Mouse (Mus musculus) brown adipose tissue, adult 24 weeks (tissue): ENCODE results near the gene Map3k13. TPM values are rescaled to one million over a fixed set of nuclear protein-coding genes. Genes with fewer than 3 reads are reported as not detected.

Experiments used
- H3K27ac ChIP-seq: fragments of 200-500 bp; replicated peaks from 2 replicates; pipeline ENCODE4 v1.5.1; 2012; ENCODE audit warnings: low read depth, mild to moderate bottlenecking, low read length
- H3K4me1 ChIP-seq: fragments of 200-500 bp; 2 replicates; pipeline ENCODE4 v1.6.1; 2012; ENCODE audit warnings: low read length, mixed read lengths; ENCODE audit not compliant: control insufficient read depth, insufficient read depth, insufficient read length
- H3K4me3 ChIP-seq: fragments of 200-500 bp; 2 replicates; pipeline ENCODE4 v1.5.1; 2012; ENCODE audit warnings: low read depth, mild to moderate bottlenecking, low read length, moderate library complexity; ENCODE audit not compliant: insufficient read depth
- polyA plus RNA-seq: library from polyadenylated mRNA; stranded (reverse); fragments of >200 nt; gene quantifications from 2 replicates; pipeline ENCODE4 v1.2.4, GENCODE M21; 2012; ENCODE audit not compliant: missing spikeins, insufficient read depth, insufficient read length

Map3k13 gene
- 0.50 and 0.55 TPM in 2 replicates for polyA plus RNA-seq

DNA sequence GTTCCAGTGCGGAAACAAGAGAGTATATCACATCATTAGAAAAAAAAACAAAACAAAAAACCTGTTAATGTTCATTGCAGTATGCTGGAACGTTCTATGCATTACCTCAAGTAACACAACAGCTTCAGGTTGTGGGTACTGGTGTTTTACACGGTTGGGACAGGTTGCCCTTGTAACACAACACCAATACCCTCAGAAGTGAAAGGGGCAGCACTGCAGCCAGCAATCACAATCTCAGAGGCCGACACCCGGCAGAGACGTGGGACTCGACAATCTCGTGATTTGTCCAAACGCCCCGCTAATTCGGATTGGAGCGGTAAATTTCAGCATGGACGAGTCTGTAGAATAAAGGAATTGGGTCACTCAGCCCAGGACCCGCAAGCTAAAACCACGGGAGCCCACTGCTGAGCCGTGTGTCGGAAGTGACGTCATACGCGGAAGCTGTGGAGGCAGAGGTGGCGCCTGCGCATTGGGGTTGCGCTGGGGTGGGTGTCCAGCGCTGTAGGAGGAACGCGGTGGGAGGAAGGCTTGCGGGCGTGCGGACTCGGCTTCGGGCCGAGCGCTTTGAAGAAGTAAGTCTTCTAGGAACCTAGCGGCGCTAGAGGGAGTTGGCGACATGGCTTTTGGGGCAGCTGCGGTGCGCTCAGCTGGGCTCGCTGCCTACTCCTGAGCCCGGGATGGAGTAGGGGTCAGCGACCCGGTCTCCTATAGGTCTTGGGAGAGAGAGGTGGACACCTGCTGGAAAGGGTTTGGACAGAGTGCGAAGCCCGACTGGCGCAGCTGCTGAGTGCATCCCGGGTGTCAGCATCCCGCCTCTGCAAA, at the start of gene Map3k13:
Gene Map3k13, plus strand, starts transcription at position 472 of the 822 bp plus-strand sequence.
- Histone ChIP-seq H3K27ac (peak within 1 kb of the TSS; percentile 83), H3K4me1 (0 out of 2 replicates have a peak, but pooled peaks cover 2% of the 10 kb centered on the region), H3K4me3 (peak within 1 kb of the TSS; percentile 78)

GRCm38 (mm10) chr16:21758447-21758846, 35.7 kb upstream of the Map3k13 start:
- Histone ChIP-seq H3K4me3 (no peak overlapping the region), H3K4me1 (no peaks in the 10 kb centered on the region), H3K27ac (no peak overlapping the region)

DNA sequence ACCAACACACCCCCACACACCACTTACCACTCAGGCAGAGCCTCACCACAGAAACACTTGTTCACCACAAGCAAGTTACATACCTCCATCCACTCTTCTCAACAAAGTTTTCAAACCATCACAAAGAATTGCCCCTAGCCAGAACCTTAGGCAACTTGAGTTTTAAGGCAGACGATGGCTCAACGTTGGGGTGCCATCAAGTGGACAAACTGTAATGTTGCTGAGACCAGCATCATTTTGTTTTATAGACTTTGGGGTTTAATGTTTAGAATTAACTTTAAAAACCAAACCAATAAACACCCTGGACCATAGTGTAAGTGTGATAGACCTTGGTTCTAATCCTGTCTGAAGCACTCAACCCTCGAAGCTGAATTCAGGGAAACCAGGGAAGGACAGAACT, 25.9 kb upstream of the Map3k13 start:
- H3K4me1 ChIP-seq, result no peaks in the 10 kb centered on the region
- no peak overlapping the region for H3K4me3 ChIP-seq
- no peak overlapping the region for H3K27ac ChIP-seq

DNA sequence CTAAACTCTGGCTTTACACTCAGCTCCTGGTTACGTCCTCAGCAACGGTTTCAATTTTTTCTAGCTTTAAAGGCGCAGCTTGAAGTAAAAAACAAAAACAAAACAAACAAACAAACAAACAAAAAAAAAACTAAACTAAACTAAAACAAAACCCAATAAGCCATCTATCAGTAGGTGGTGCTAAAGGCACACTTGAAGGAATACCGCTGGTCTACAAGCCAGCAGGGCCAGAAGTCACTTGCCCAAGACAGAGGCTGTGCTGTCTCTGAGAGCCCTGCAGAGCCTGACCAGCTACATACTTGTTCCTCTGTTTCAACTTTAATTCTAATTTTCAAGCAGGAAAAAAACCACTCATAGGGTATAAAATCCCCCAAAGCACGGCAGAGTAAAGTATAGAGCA, 24.5 kb upstream of the Map3k13 start:
- no peak overlapping the region for H3K4me3 ChIP-seq
- no peak overlapping the region for H3K27ac ChIP-seq
- no peaks in the 10 kb centered on the region for H3K4me1 ChIP-seq

- peaks cover 4% of the 10 kb centered on the region for H3K4me1 ChIP-seq
- no peak overlapping the region for H3K4me3 ChIP-seq
- H3K27ac ChIP-seq, result no peak overlapping the region
Observed at GRCm38 (mm10) chr16:21774725-21775124, 19.4 kb upstream of the Map3k13 start.

- 0 out of 2 replicates have a peak overlapping the region, but pooled peaks have one; percentile 13 for H3K4me3 ChIP-seq
Observed at GRCm38 (mm10) chr16:21778293-21778866, 15.8 kb upstream of the Map3k13 start.

GRCm38 (mm10) chr16:21779149-21779548, 15.0 kb upstream of the Map3k13 start:
- Histone ChIP-seq H3K27ac (peak overlapping the region; percentile 63), H3K4me3 (no peak overlapping the region), H3K4me1 (peaks cover 19% of the 10 kb centered on the region)

More at GRCm38 (mm10) chr16:21778293-21778866, 15.8 kb upstream of the Map3k13 start:
- Histone ChIP-seq H3K27ac (no peak overlapping the region), H3K4me1 (peaks cover 18% of the 10 kb centered on the region)

DNA sequence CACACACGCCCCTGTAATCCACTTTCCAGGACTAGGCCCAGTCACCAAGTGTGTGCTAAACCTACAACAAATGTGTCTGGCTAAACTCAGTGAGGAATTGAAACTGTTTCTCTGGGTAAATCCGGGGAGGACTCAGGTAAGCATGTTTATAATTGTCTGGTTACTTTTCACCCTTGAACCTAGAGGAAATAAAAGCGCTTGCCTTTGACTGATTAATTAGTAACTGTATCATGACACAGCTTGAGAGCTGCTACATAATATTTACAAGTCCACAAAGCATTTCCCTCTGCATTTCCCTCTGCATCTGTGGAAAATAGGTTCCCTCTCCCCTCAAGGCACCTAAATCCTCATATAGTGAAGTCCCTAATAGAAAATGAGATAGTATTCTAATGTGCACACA, 12.9 kb upstream of the Map3k13 start:
- peaks cover 21% of the 10 kb centered on the region for H3K4me1 ChIP-seq
- no peak overlapping the region for H3K4me3 ChIP-seq
- no peak overlapping the region for H3K27ac ChIP-seq

DNA sequence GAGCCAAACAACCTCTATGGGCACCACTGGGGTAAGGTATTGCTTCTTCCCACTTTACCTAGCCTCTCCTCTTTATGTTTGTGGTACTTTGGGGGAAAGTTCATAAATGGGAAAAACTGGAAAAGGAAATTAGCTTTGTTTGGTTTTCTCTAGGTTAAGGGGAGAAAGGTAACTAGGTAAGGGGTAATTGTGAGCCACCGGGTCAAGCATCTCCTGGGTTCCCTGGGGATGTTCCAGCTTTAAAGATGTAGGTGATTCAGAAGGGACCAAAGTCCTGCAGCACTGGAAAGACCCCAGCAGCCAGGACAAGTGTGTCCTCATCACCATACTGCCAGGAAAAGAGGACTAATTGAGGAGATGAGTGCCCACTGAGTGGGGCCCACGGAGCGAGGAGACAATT, 12.3 kb upstream of the Map3k13 start:
- peaks cover 25% of the 10 kb centered on the region for H3K4me1 ChIP-seq
- no peak overlapping the region for H3K4me3 ChIP-seq
- no peak overlapping the region; the same call in 1 of the 2 replicates for H3K27ac ChIP-seq

GRCm38 (mm10) chr16:21782807-21783206, 11.3 kb upstream of the Map3k13 start:
- no peak overlapping the region for H3K4me3 ChIP-seq
- no peak overlapping the region for H3K27ac ChIP-seq
- H3K4me1 ChIP-seq, result peaks cover 25% of the 10 kb centered on the region

GRCm38 (mm10) chr16:21785000-21785399, 9.1 kb upstream of the Map3k13 start:
- Histone ChIP-seq H3K4me3 (no peak overlapping the region), H3K27ac (no peak overlapping the region), H3K4me1 (peaks cover 21% of the 10 kb centered on the region)

DNA sequence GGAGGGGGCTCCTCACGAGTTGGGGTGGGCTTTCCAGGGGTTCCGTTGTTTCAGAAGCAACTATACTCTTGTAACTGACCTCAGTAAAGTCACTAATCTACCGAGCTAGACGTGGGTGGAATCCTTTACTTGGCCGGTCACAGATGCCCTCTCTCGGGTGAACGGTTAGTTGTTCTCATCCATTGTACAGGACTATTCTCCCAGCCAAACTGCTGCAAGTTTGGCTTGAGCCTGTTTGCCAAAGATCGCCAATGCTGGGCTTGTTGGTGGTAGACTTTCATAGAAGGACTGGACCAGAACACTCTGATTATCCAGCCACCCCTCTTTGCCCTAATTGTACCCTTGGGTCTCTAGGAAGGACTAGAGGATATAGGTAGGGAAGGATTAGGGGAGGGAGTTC, 7.8 kb upstream of the Map3k13 start:
- no peak overlapping the region for H3K27ac ChIP-seq
- peak overlapping the region; percentile 43 for H3K4me3 ChIP-seq
- H3K4me1 ChIP-seq, result peaks cover 18% of the 10 kb centered on the region

DNA sequence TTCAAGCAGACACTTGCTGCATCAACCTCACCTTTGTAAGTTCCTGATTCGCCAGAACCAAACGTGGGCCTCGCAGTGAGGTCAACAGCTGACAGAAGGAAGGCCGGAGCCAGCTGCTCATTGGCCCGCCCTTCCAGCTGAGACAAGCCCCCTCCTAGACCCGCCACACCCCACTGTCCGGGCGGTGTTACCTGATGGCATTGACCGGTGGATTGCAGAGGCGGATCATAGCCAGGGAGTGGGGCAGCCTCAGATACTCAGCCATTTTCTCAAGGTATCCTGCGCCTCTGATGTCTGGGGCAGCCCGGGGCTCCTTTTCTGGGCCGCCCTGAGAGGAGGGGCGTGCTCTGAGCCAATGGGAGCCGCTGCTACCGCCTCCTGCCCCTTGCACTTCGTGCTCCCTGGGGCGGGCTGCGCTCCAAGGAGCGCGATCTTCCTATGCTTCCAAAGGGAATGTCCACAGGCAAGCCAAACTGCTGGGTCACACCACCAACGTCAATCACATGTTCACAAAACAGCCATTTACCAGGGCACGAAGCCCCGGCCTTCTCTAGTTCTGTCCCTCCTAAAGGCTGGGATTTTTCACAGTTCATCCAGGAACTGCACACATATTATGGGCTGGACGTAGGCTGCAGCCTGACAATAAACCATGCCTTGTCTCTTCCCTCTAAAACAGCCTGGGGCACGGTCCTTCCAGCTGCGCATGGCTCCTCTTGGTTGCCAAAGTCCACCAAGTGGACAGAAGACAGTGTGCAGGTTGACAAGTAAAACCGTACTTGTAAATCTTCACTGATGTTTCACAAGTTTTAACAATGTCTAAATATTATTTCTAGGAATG, 6.4 kb upstream of the Map3k13 start, which contains the start of gene Ehhadh:
Gene Ehhadh, minus strand, starts transcription at position 292 of the 838 bp plus-strand sequence.
- peak within 1 kb of the TSS; percentile 58 for H3K27ac ChIP-seq
- H3K4me1 ChIP-seq, result peaks cover 12% of the 10 kb centered on the region; the same call in 1 of the 2 replicates
- H3K4me3 ChIP-seq, result peak within 1 kb of the TSS; percentile 85

- Histone ChIP-seq H3K4me1 (peaks cover 9% of the 10 kb centered on the region; the same call in 1 of the 2 replicates), H3K4me3 (no peak overlapping the region), H3K27ac (no peak overlapping the region)
Observed at GRCm38 (mm10) chr16:21788581-21788980, 5.6 kb upstream of the Map3k13 start.

DNA sequence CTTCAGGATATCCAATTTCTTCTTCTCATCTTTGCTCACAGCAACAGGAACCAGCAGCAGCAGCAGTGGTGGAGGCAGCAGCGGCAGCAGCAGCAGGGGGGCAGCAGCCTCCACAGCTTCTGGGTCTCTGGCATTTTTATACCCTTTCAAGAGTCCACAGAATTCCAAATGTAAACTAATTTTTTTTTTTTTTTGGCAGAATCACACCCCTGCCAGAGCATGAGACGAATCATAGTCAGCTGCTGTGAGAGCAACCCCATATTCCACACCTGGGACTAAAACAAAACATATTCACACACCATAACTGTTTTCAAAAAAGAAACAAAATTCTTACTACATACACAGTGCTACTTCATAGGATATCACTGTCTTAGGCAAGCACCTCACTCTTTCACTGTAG, 5.0 kb upstream of the Map3k13 start:
- Histone ChIP-seq H3K27ac (no peak overlapping the region), H3K4me1 (peaks cover 7% of the 10 kb centered on the region; the same call in 1 of the 2 replicates), H3K4me3 (no peak overlapping the region)
